Mouse (Mus musculus) CH12.LX (cell line): ENCODE data around the gene Ubr4. TPM values are rescaled to one million over a fixed set of nuclear protein-coding genes. Genes with fewer than 3 reads are reported as not detected.

Experiments used
- DNase-seq: peaks from one replicate; pipeline ENCODE4 v3.0.0-alpha.2; 2013; ENCODE audit errors: extremely low read depth
- H3K27ac ChIP-seq: 2 replicates; pipeline ENCODE4 v1.5.1; 2012; ENCODE audit warnings: low read depth, mild to moderate bottlenecking, control low read depth, moderate library complexity; ENCODE audit not compliant: insufficient read depth
- H3K27me3 ChIP-seq: replicated peaks from 2 replicates; pipeline ENCODE3; 2012; ENCODE audit warnings: inconsistent platforms
- H3K36me3 ChIP-seq, 2 experiments: replicated peaks in 1 of 2; 2 replicates each; pipeline versions ENCODE3 to v1.6.1; 2012; ENCODE audit warnings: inconsistent platforms in 1 of 2, low read length in 1 of 2, mild to moderate bottlenecking in 1 of 2, mixed read lengths in 1 of 2, moderate library complexity in 1 of 2; ENCODE audit not compliant: control insufficient read depth in 1 of 2, insufficient read depth in 1 of 2
- H3K4me1 ChIP-seq, 2 experiments: 2 replicates each; pipeline ENCODE4 v1.6.1; 2012; ENCODE audit warnings: inconsistent platforms in 1 of 2, moderate library complexity in 1 of 2; ENCODE audit not compliant: insufficient read depth in 2 of 2, control insufficient read depth in 1 of 2
- H3K4me2 ChIP-seq: 2 replicates; pipeline ENCODE4 v1.6.1; 2012; ENCODE audit warnings: low read depth, mild to moderate bottlenecking, control low read depth; ENCODE audit not compliant: poor library complexity, insufficient read depth, severe bottlenecking
- H3K4me3 ChIP-seq, 3 experiments: fragments of 150-350 bp in 1 of 3; sonication (generic) in 1 of 3; replicated peaks in 1 of 3; 2 replicates each; pipeline versions ENCODE3 to v1.5.1; 2011 to 2012; ENCODE audit warnings: low read depth in 2 of 3, low read length in 2 of 3, mild to moderate bottlenecking in 2 of 3, moderate library complexity in 2 of 3, control low read depth in 1 of 3, improper control_type of control experiment in 1 of 3, inconsistent platforms in 1 of 3, mixed read lengths in 1 of 3; ENCODE audit not compliant: poor library complexity in 1 of 3
- H3K79me2 ChIP-seq: replicated peaks from 2 replicates; pipeline ENCODE4 v1.6.1; 2012; ENCODE audit warnings: mild to moderate bottlenecking, moderate library complexity; ENCODE audit not compliant: control insufficient read depth, poor library complexity, insufficient read depth, severe bottlenecking; ENCODE audit errors: extremely low read depth
- H3K9ac ChIP-seq: 2 replicates; pipeline ENCODE4 v1.6.1; 2012; ENCODE audit warnings: low read depth, mild to moderate bottlenecking, control low read depth, moderate library complexity; ENCODE audit not compliant: insufficient read depth
- H3K9me3 ChIP-seq: replicated peaks from 2 replicates; pipeline ENCODE3; 2012; ENCODE audit warnings: low read length, inconsistent platforms, mixed read lengths
- BHLHE40 ChIP-seq: IDR thresholded peaks from 2 replicates; pipeline ENCODE4 v1.6.1; 2011; ENCODE audit warnings: mild to moderate bottlenecking, low read depth, low read length, improper control_type of control experiment
- CHD2 ChIP-seq: IDR thresholded peaks from 2 replicates; pipeline ENCODE4 v1.6.1; 2011; ENCODE audit warnings: low read length, improper control_type of control experiment
- E2F4 ChIP-seq: IDR thresholded peaks from 2 replicates; pipeline ENCODE4 v1.6.1; 2011; ENCODE audit warnings: low read depth, low read length, improper control_type of control experiment; ENCODE audit not compliant: insufficient replicate concordance
- EP300 ChIP-seq: IDR thresholded peaks from 2 replicates; pipeline ENCODE4 v1.6.1; 2011; ENCODE audit warnings: low read length, improper control_type of control experiment
- ETS1 ChIP-seq: conservative IDR thresholded peaks from 2 replicates; pipeline ENCODE4 v1.6.1; 2012; ENCODE audit warnings: low read depth, mild to moderate bottlenecking, inconsistent platforms, low read length, improper control_type of control experiment, moderate library complexity
- HCFC1 ChIP-seq: IDR thresholded peaks from 2 replicates; pipeline ENCODE4 v1.6.1; 2012; ENCODE audit warnings: low read depth, mild to moderate bottlenecking, inconsistent platforms, low read length, improper control_type of control experiment
- MAFK ChIP-seq: IDR thresholded peaks from 2 replicates; pipeline ENCODE4 v1.6.1; 2011; ENCODE audit warnings: low read length, improper control_type of control experiment; ENCODE audit not compliant: insufficient replicate concordance
- MAX ChIP-seq: IDR thresholded peaks from 2 replicates; pipeline ENCODE4 v1.6.1; 2011; ENCODE audit warnings: low read length, improper control_type of control experiment
- MAZ ChIP-seq: IDR thresholded peaks from 2 replicates; pipeline ENCODE4 v1.6.1; 2012; ENCODE audit warnings: low read depth, mild to moderate bottlenecking, inconsistent platforms, low read length, improper control_type of control experiment, moderate library complexity
- MXI1 ChIP-seq: IDR thresholded peaks from 2 replicates; pipeline ENCODE4 v1.6.1; 2011; ENCODE audit warnings: mild to moderate bottlenecking, low read depth, low read length, improper control_type of control experiment
- MYC ChIP-seq: IDR thresholded peaks from 2 replicates; pipeline ENCODE4 v1.6.1; 2011; ENCODE audit warnings: low read depth, mild to moderate bottlenecking, improper control_type of control experiment, low read length
- NELFE ChIP-seq: IDR thresholded peaks from 2 replicates; pipeline ENCODE4 v1.6.1; 2011; ENCODE audit warnings: low read depth, low read length, improper control_type of control experiment
- PAX5 ChIP-seq: IDR thresholded peaks from 2 replicates; pipeline ENCODE4 v1.6.1; 2012; ENCODE audit warnings: low read length, inconsistent platforms, mixed read lengths
- POLR2A ChIP-seq: IDR thresholded peaks from 2 replicates; pipeline ENCODE4 v1.6.1; 2011; ENCODE audit warnings: low read depth, mild to moderate bottlenecking, improper control_type of control experiment, low read length
- RAD21 ChIP-seq: IDR thresholded peaks from 2 replicates; pipeline ENCODE4 v1.6.1; 2011; ENCODE audit warnings: low read depth, mild to moderate bottlenecking, low read length, improper control_type of control experiment, moderate library complexity
- RCOR1 ChIP-seq: conservative IDR thresholded peaks from 2 replicates; pipeline ENCODE4 v1.6.1; 2012; ENCODE audit warnings: low read depth, mild to moderate bottlenecking, inconsistent platforms, low read length, improper control_type of control experiment
- SIN3A ChIP-seq: IDR thresholded peaks from 2 replicates; pipeline ENCODE4 v1.6.1; 2012; ENCODE audit warnings: low read length, improper control_type of control experiment, inconsistent platforms
- SMC3 ChIP-seq: IDR thresholded peaks from 2 replicates; pipeline ENCODE4 v1.6.1; 2011; ENCODE audit warnings: low read depth, low read length, improper control_type of control experiment
- ZKSCAN1 ChIP-seq: IDR thresholded peaks from 2 replicates; pipeline ENCODE4 v1.6.1; 2012; ENCODE audit warnings: low read depth, inconsistent platforms, low read length, improper control_type of control experiment, borderline replicate concordance
- ZMIZ1 ChIP-seq: IDR thresholded peaks from 2 replicates; pipeline ENCODE4 v1.6.1; 2012; ENCODE audit warnings: low read depth, mild to moderate bottlenecking, inconsistent platforms, low read length, improper control_type of control experiment
- ZNF384 ChIP-seq: IDR thresholded peaks from 2 replicates; pipeline ENCODE4 v1.6.1; 2012; ENCODE audit warnings: low read depth, low read length, improper control_type of control experiment, inconsistent platforms
- dilution Hi-C: fragments of 300-500 bp; cut with MboI; formaldehyde crosslinking; loops from 2 replicates; pipeline ENCODE4 v1.14.3; 2020; ENCODE audit warnings: low sequenced_read_pairs; ENCODE audit not compliant: extremely low pct_unique_long_range_greater_than_20kb, extremely low pct_ligation_motif_present
- in situ Hi-C: fragments of 300-500 bp; cut with MboI; formaldehyde crosslinking; loops from 3 replicates; pipeline ENCODE4 v1.14.3; 2019; ENCODE audit warnings: low sequenced_read_pairs, low pct_ligation_motif_present, low pct_unique_long_range_greater_than_20kb, mixed read lengths
- polyA plus RNA-seq: library from polyadenylated mRNA; unstranded; fragments of >175 nt; gene quantifications from 2 replicates; pipeline ENCODE4 v1.2.1, GENCODE M21; 2012; ENCODE audit warnings: low read depth; ENCODE audit not compliant: insufficient read length
- total RNA-seq, 2 experiments: library from RNA; depleted of rRNA; stranded (reverse); fragments of 300-350 nt in 1 of 2; fragments of >200 nt in 1 of 2; gene quantifications; 2 replicates each; pipeline ENCODE4 v1.2.3; 2012 to 2014

Ubr4 gene
- total and polyA plus RNA-seq, 3 experiments, result 43.0 to 102 (median 90.8) TPM

- H3K9ac ChIP-seq, result no peak overlapping the region
- H3K4me3 ChIP-seq, result no peak overlapping the region
- H3K4me1 ChIP-seq, result peaks cover 0 to 4% of the 10 kb centered on the region in 2 experiments; a peak in 2 of 4 replicates
- H3K9me3 ChIP-seq, result no peaks in the 10 kb centered on the region
- TF ChIP-seq MAX (no peak), RAD21 (no peak), EP300 (no peak)
- no peak overlapping the region for H3K4me2 ChIP-seq
- H3K36me3 ChIP-seq, result peaks cover 0 to 4% of the 10 kb centered on the region in 2 experiments
- no peaks in the 10 kb centered on the region for H3K79me2 ChIP-seq
- H3K27me3 ChIP-seq, result no peaks in the 10 kb centered on the region
- DNase-seq, result no peak
- in situ Hi-C loops (no loop called here), dilution Hi-C loops (no loop called here)
- H3K27ac ChIP-seq, result no peak overlapping the region
Measured at GRCm38 (mm10) chr4:139338145-139338544, 14.3 kb upstream of the Ubr4 start.

GRCm38 (mm10) chr4:139340835-139341234 lies 11.6 kb upstream of the Ubr4 start:
- peaks cover 6 to 21% of the 10 kb centered on the region in 2 experiments for H3K36me3 ChIP-seq
- dilution Hi-C loops, result no loop called here
- DNase-seq, result no peak
- no peaks in the 10 kb centered on the region for H3K9me3 ChIP-seq
- in situ Hi-C loops, result no loop called here
- peaks cover 0 to 10% of the 10 kb centered on the region in 2 experiments; a peak in 2 of 4 replicates for H3K4me1 ChIP-seq
- no peak overlapping the region for H3K4me3 ChIP-seq
- H3K4me2 ChIP-seq, result no peak overlapping the region
- H3K27ac ChIP-seq, result no peak overlapping the region
- H3K79me2 ChIP-seq, result no peaks in the 10 kb centered on the region
- H3K9ac ChIP-seq, result no peak overlapping the region
- TF ChIP-seq POLR2A (no peak), PAX5 (no peak), ETS1 (no peak), E2F4 (no peak), MXI1 (no peak), ZNF384 (no peak)
- no peaks in the 10 kb centered on the region for H3K27me3 ChIP-seq

- no peak overlapping the region for H3K4me3 ChIP-seq
Measured at GRCm38 (mm10) chr4:139341556-139342233, 10.7 kb upstream of the Ubr4 start.

More at GRCm38 (mm10) chr4:139341556-139342233, 10.7 kb upstream of the Ubr4 start:
- Histone ChIP-seq H3K36me3 (peaks cover 14 to 29% of the 10 kb centered on the region in 2 experiments), H3K4me1 (peaks cover 0 to 10% of the 10 kb centered on the region in 2 experiments; a peak in 2 of 4 replicates), H3K4me2 (no peak overlapping the region), H3K27me3 (no peaks in the 10 kb centered on the region), H3K9me3 (no peaks in the 10 kb centered on the region)
- TF ChIP-seq RAD21 (no peak), ZMIZ1 (no peak), ZKSCAN1 (no peak), SIN3A (no peak), MYC (no peak), E2F4 (no peak), MAFK (no peak), CHD2 (no peak), MAZ (no peak), HCFC1 (no peak), SMC3 (no peak), NELFE (no peak), BHLHE40 (no peak), RCOR1 (no peak)
- TF ChIP-seq, all 38 proteins: peak for 0
- Histone ChIP-seq H3K27ac (no peak overlapping the region), H3K79me2 (no peaks in the 10 kb centered on the region), H3K9ac (no peak overlapping the region)
- in situ Hi-C loops, result no loop called here
- no peak for DNase-seq
- dilution Hi-C loops, result no loop called here
